Mouse (Mus musculus) liver, embryonic 14.5 days (tissue): ENCODE data around the gene Agpat4.

ENCODE experiments used
- CTCF ChIP-seq: IDR thresholded peaks from 2 replicates; pipeline ENCODE4 v1.5.1; 2016; ENCODE audit warnings: antibody characterized with exemption, low read depth, control low read depth
- EP300 ChIP-seq: IDR thresholded peaks from 2 replicates; pipeline ENCODE4 v1.6.1; 2016; ENCODE audit warnings: antibody characterized with exemption, low read depth

- TF ChIP-seq EP300 = no peak
- TF ChIP-seq CTCF = no peak
Measured at GRCm38 (mm10) chr17:12076816-12077215, 41.7 kb upstream of the Agpat4 start.
